Mouse (Mus musculus) retina, adult 2 months (tissue): ENCODE measurements around the gene Baiap3.
A peak's percentile ranks its signal among the peaks of the same experiment; 100 is the strongest.
"Not testable (repeated sequence)": the region's sequence is repeated elsewhere in the genome, so short reads cannot be mapped to it uniquely, and the experiment has no call there.

Source experiments
- DNase-seq: peaks from one replicate; pipeline ENCODE4 v3.0.0-alpha.2; 2012; ENCODE audit warnings: low read depth, low spot score

Baiap3 gene

DNA sequence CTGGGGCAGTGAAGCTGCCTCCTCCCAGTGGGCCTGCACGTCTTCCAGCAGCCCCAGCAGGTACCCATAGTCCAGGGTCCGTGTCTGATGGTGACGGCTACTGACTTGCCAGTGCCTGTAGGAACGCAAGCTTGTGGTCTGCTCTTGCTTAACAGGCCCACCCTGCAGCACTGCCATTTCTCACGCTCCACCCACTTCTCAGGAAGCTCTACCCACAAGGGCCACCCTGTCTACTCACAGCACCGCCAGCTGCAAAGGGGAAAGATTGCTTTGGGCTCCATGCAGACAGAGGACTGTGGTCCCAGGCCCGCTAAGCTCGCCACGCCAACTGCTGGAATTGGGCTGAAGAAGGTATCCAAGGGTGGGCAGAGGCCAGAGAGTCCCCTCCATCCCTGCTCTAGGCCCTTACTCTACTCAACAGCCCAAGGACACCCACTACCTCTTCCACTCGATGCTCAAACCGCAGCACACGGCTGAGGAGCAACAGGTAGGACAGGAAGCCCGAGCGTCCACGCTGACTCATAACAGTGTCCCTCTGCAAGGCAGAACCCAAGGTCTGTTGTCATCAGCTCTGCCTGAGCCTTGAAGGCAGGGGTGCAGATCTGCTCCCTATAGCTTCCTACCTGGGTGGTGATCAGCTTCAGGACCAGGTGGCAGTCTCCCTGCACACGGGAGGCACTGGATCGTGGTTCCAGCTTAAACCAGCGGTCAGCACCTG, 8.0 kb downstream of the Baiap3 start:
- DNase-seq = no peak

DNA sequence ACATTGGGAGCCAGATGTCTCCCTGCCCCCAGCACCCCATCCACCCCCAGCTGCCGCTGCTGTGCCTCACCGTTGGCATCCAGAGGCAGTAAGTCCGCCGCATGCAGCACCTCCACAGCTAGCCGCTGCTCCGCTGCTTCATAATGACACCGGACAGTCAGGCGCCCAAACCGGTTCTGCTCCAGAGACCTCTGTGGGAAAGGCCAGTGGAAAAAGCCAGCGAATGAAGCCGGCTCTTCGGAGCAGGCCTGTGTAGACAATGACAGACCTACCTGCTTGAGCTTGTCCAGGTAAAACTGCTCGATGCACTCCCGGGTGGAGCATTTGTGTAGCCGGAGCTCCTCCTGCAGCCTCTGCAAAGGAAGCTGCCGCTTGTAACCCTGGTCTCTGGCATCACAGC, 11.9 kb downstream of the Baiap3 start:
- no peak for DNase-seq

DNA sequence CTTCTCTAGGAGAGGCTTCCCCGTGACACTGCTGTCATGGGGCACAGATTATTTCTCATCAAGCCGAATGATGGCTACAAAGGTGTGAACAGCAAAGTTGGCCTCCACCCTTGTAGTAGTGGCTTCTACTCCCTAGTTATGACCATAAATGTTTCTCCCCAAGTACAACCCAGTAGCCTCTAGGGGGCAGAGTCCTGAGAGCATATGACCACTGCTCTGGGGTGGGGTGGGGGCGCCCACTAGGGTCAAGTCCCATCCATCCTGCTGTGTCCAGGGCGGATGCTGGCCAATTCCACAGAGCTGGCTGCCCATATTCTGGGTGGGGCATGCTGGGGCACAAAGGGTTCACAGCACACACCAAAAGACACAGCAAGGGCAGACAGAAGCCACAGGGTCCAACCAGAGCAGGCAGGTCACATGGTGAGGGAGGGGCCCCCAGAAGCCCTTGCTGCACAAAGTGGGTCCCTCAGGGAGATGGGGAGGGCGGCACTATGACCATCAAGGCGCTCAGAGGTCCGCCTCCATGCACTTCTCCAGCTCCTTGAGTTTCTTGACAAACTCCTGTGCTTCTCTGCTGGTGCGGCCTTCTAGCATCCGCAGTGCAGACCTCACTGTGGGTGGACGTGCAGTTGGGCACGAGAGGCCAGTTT, 12.9 kb downstream of the Baiap3 start:
- no peak for DNase-seq

DNA sequence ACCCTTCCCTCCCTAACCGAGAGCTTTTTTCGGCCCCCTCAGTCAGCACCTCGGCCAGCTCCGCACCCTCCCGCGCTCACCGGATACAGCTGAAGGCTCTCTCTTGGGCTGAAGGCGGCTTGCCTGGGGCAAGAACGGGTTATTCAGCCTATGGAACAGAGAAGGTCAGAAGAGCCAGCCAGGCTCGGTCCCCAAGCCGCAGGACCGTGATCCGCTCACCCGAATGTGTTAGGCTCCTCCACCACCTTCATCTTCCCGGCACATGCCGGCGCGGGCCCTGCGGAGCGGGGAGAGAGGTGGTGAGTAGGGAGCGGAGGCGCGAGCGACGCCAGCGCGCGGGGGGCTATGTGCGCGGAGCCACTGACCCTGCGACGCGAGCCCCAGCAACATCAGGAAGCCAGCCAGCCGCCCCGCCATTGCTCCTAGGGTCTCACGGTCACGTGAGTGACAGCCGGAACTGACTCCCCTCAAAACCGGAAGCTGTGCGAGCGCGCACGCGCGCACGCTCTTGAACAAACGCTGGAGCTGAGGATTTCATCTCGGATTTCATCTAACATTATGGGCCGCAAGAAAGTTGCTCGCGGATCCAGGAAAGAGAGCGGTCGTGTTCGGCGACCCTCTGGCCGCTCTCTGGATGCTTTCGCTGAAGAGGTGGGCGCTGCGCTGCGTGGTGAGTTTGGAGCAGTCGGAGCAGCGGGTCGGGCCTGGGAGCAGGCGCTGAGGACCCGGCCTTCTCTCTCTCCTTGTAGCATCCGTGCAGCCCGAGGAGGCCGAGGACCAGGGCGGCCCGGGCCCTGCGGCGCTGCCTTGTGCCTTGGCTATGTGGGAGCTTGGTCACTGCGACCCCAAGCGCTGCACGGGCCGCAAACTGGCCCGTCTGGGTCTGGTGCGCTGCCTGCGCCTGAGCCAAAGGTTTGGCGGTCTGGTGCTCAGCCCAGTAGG, 16.2 kb downstream of the Baiap3 start, which contains the start of the genes Gnptg and Tsr3:
Gene Gnptg, minus strand, starts transcription at position 430 of the 942 bp plus-strand sequence.
Gene Tsr3, plus strand, starts transcription at position 476 of the 942 bp plus-strand sequence.
- DNase-seq = peak; percentile 75

- no peak for DNase-seq
Observed at GRCm38 (mm10) chr17:25235635-25236034, 20.5 kb downstream of the Baiap3 start.

DNA sequence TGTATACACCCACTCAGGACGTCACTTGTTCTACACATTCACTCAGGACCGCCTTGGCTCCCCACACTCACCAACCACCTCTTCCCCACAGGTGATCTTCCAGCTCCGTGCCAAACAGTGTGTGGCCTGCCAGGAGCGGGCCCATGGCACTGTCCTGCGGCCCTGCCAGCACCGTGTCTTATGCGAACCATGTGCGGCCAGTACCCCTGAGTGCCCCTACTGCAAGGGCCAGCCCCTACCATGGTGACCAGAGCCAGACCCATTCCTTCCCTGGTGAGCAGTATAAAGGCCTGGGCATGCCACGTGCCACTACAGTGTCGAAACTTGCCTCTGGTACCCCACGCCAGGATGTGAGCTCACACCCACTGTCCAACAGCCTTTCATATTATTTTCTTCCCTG, 24.5 kb downstream of the Baiap3 start:
- DNase-seq = not testable (repeated sequence)

GRCm38 (mm10) chr17:25230700-25231099, 25.5 kb downstream of the Baiap3 start:
- DNase-seq = no peak

DNA sequence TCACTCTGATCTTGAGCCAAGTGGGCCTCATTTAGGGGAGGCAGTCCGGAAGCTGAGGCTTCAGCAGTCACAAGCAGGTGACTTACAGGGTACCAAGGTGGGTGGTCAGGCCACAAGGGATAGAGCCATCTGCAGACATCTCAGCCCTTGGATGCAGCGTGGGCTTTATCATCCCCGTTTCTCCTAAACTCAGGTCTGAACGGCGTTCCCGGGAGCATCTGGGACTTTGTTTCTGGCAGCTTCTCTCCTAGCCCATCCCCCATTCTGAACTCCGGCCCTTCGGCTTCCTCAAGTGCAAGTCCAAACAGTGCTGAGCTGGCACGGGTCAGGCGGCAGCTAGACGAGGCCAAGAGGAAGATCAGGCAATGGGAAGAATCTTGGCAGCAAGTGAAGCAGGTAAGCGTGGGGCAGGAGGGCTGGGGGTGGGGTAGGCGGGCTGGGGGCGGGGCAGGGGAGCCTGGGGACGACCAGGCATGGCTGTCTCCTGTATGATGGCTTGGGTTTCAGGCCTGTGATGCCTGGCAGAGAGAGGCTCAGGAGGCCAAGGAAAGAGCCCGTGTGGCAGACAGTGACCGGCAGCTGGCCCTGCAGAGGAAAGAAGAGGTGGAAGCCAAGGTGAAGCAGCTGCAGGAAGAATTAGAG, 26.0 kb downstream of the Baiap3 start:
- DNase-seq = not testable (repeated sequence)

DNA sequence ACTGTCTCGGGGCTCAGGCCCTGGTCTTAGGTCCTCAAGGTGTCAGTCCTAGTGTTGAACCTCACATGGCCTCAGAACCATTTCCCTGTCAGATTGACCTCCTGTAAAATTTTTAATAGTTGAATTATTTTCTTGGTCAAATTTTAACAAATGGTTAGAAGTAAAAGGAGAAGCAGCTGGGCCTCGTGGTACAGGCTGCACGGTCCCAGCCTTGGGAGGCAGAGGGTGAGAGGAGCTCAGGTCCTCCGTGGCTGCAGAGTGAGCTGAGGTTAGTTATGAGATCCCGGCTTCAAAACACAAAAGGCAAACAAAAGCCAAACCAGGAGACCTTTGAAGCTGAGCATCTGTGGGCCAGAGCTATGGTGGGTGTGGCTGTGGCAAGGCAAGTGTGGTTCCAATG, 28.2 kb downstream of the Baiap3 start:
- DNase-seq = no peak

- no peak for DNase-seq
Observed at GRCm38 (mm10) chr17:25225659-25226058, 30.5 kb downstream of the Baiap3 start.

- no peak for DNase-seq
Observed at GRCm38 (mm10) chr17:25224586-25225222, 31.5 kb downstream of the Baiap3 start.

DNA sequence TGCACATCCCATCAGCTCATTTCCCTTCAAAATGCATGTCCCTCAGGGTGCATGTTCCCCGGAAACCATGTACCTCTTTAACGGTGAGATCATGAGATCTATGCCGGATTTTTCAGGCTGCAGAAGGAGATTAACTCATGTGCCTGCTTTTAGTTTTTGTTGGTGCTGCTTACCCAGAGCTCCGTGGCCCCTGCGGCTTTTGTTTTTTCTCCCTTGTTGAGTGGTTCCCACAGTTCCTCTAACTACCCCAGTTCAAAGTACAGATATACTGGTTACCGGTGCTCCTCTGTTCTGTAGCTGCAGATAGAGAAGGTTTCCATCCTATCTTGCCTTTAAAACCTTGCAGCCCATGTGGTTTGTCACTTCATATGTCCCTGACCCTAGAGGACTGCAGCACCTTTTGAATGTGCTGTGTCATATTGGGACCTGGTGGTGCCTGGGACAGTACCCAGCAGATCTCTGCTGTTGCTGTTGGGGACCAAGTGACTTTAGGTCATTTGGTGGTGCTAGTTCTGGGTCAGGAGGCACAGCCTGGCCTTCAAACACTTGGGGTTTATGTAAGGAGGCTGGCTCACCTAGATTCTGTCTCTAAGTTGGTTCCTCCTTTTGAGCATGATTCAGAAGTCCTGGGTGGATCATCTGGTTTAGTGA, 33.1 kb downstream of the Baiap3 start:
- no peak for DNase-seq

- not testable (repeated sequence) for DNase-seq
Observed at GRCm38 (mm10) chr17:25222504-25222940, 33.6 kb downstream of the Baiap3 start.

- peak; percentile 20 for DNase-seq
Observed at GRCm38 (mm10) chr17:25221821-25222503, 34.2 kb downstream of the Baiap3 start.

GRCm38 (mm10) chr17:25220746-25221145, 35.4 kb downstream of the Baiap3 start:
- DNase-seq = no peak

DNA sequence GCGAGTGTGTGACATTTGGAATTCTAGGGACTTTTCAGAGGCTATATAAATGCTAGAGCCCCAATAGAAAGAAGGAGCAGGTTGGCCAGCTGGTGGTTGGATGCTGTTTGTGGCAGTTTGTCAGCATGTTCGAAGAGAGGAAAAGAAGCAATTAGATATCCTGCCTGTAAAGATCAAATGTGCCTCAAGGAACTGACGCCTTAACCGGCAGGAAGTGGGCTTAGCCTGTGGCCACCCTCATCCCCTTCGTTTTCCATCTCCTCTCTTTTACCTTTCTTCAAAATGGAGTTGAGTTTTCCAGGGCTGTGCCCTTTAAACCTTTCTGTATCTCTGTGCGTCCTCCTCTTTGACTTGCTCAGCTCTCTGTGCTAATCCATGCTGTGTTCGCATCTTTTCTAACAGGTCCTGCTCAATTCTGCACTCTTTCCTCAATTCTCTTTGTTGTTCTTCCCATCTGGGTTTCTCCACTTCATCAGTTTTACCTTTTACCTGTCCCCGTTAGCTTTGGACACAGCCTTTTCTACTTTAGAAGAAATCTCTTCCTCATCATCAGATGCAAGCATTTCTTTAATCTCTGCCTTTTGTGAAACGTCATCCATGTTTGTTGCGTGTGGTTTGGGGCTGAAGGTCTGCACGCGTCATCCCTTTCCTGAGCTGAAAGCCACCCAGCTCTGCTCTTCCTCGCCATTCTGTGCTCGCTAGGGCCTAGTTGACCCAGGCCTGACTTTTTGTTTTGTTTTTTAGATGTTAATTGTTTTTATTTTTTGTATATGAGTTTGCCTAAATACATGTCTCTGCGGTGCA, 36.5 kb downstream of the Baiap3 start:
- DNase-seq = no peak

DNA sequence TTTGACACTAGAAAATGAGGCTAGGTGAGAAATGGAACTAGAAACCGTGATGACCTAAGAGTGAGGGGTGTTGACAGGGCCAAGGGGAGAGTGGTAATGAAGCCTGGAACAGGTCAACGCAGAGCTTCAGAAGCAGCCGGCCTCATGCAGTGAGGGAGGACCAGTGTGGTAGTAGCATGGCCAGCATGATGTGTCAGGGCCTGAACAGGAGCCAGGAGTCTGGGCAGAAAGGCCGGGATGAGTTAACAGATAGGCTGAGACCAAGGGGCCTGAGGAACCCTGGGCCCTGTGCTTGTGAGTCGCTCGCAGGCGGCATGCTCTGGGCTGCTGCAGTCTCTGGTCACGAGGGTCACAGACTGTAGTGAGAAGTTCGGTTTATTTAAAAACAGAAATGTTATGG, 37.2 kb downstream of the Baiap3 start:
- no peak for DNase-seq

GRCm38 (mm10) chr17:25215431-25215830, 40.7 kb downstream of the Baiap3 start:
- no peak for DNase-seq

DNA sequence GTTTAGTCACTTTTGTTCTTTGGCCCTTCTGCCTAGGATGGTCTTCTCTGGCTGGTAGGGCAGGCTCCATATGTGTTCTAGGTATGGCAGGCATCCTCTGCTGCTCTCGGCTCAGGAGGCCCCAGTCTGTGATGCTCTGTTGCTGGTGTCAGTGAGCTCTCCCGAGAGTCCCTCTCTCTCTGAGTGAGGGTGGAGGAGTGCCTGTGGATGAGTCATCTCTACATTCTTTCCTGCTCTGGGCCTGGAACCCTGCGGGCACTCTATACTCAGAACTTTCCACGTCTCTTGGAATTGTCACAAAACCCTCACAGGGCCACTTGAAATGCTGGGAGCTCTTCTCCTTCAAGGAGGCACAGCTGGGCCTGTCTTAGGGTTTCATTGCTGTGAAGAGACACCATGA, 44.5 kb downstream of the Baiap3 start:
- no peak for DNase-seq
